Mouse (Mus musculus): Measurements from ENCODE around the gene Pacrg.

GRCm38 (mm10) chr17:10533461-10533860 lies 306.6 kb downstream of the Pacrg start:
- TF ChIP-seq POLR2A (IDR thresholded peaks at IDR 0.05; ENCODE audit: extremely low read depth, insufficient read depth, low read length) (no peak), CTCF (IDR thresholded peaks at IDR 0.05; ENCODE audit: extremely low read depth, insufficient read depth, low read length) (no peak)
